Mouse (Mus musculus) lung, postnatal 0 days (tissue): ENCODE data around the gene Casp7.

ENCODE experiments used
- CTCF ChIP-seq: IDR thresholded peaks from 2 replicates; pipeline ENCODE4 v1.5.1; 2016; ENCODE audit warnings: antibody characterized with exemption, mild to moderate bottlenecking
- EP300 ChIP-seq: IDR thresholded peaks from 2 replicates; pipeline ENCODE4 v1.6.1; 2016; ENCODE audit warnings: antibody characterized with exemption, mild to moderate bottlenecking, control low read depth

DNA sequence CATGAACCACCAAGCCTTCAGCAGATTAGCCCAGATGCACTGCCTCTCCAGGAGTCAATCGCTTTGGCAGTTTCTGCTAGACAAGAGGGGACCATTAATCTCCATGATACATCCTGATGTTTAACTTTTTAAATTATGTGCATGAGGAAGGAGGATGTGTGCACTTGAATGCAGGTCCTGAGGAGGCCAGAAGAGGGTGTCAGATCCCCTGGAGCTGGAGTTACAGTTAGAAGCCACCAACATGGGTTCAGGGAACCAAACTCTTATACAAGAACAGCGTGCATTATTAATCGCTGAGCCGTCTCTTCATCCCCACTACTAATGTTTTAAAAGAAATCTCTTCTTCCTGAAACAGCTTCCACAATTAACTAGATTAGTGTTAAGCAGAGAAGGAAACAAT lies 51.9 kb downstream of the Casp7 start:
- TF ChIP-seq CTCF (no peak; the same call in 1 of the 2 replicates), EP300 (no peak)
